Mouse (Mus musculus): ENCODE measurements around the gene Klf17. TPM values are rescaled to one million over a fixed set of nuclear protein-coding genes. Genes with fewer than 3 reads are reported as not detected.

Klf17 gene
- polyA plus RNA-seq, 1 experiment = 0.48 TPM

- H3K9ac ChIP-seq (ENCODE audit: low read depth, poor library complexity, severe bottlenecking) = no peak overlapping the region
- no peak overlapping the region for H3K27ac ChIP-seq (ENCODE audit: insufficient read depth, low read length)
- H3K4me1 ChIP-seq (ENCODE audit: control insufficient read depth, insufficient read depth, low read length) = no peaks in the 10 kb centered on the region
- H3K9me3 ChIP-seq (replicated peaks; ENCODE audit: control insufficient read depth, insufficient read depth, low read length, poor library complexity, severe bottlenecking) = no peaks in the 10 kb centered on the region
- no peak overlapping the region for H3K4me3 ChIP-seq (ENCODE audit: low read depth, low read length)
- no peaks in the 10 kb centered on the region for H3K27me3 ChIP-seq (ENCODE audit: control insufficient read depth, insufficient read depth, low read length, poor library complexity, severe bottlenecking)
- no peaks in the 10 kb centered on the region for H3K36me3 ChIP-seq (ENCODE audit: control insufficient read depth, insufficient read depth, low read length, poor library complexity, severe bottlenecking)
- TF ChIP-seq POLR2A (IDR thresholded peaks at IDR 0.05; ENCODE audit: insufficient read depth, low read length) (no peak), CTCF (IDR thresholded peaks at IDR 0.05; ENCODE audit: low read depth, low read length) (peak; percentile 80)
These were observed 27.9 kb downstream of the Klf17 start for GRCm38 (mm10) chr4:117737559-117737958.

GRCm38 (mm10) chr4:117731926-117732325 is 33.5 kb downstream of the Klf17 start:
- no peaks in the 10 kb centered on the region for H3K4me1 ChIP-seq (ENCODE audit: control insufficient read depth, insufficient read depth, low read length)
- H3K27me3 ChIP-seq (ENCODE audit: control insufficient read depth, insufficient read depth, low read length, poor library complexity, severe bottlenecking) = no peaks in the 10 kb centered on the region
- no peak for TF ChIP-seq EP300 (IDR thresholded peaks at IDR 0.05; ENCODE audit: insufficient read depth, low read depth, low read length)
- no peak for TF ChIP-seq CTCF (IDR thresholded peaks at IDR 0.05; ENCODE audit: low read depth, low read length)
- no peak for TF ChIP-seq POLR2A (IDR thresholded peaks at IDR 0.05; ENCODE audit: insufficient read depth, low read length)
- no peaks in the 10 kb centered on the region for H3K9me3 ChIP-seq (replicated peaks; ENCODE audit: control insufficient read depth, insufficient read depth, low read length, poor library complexity, severe bottlenecking)
- H3K36me3 ChIP-seq (ENCODE audit: control insufficient read depth, insufficient read depth, low read length, poor library complexity, severe bottlenecking) = no peaks in the 10 kb centered on the region
- no peak overlapping the region for H3K4me3 ChIP-seq (ENCODE audit: low read depth, low read length)
- H3K9ac ChIP-seq (ENCODE audit: low read depth, poor library complexity, severe bottlenecking) = no peak overlapping the region
- no peak overlapping the region for H3K27ac ChIP-seq (ENCODE audit: insufficient read depth, low read length)

GRCm38 (mm10) chr4:117724112-117724511 is 41.3 kb downstream of the Klf17 start, which contains the start of gene Gm12845:
Gm12845 (plus strand) TSS chr4:117724412.
- no peak within 1 kb of the TSS for H3K9ac ChIP-seq (ENCODE audit: low read depth, poor library complexity, severe bottlenecking)

DNA sequence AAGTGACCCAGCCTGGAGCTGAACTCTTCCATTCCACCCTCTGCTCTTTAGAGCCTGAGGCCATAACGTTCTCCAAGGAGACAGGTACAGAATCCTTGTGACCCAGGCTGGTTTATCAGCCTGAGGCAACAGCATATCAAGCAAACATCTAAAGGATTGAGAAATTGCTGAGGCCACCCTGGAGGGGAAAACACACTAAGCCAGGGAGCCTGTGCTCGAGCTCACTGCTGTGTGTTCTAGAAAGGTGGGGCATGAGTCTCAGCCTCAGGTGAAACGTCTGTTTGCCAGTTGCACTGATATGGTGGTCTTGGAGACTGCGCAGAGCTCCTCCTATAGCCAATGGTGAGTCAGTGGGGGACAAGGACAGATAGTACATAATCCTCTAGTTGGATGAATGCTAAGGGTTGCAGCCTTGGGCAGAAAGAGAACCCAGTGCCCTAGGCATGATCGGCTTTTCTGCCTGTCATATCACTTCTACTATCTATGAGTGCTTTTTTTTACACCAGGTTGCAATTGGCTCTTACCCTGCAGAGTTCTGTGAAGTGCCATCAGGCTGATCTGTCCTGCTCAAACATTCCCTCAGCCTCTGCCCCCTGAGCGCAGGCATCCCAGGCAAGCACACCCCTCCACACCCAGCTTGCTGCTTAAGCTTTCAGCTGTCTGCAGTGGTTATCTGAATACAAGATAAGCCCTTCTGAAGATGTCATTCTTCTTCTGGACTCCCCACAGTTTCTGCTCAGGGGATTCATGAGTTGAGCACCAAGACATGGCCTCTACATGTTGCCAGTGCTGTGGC is 51.9 kb downstream of the Klf17 start:
- Histone ChIP-seq H3K4me3 (ENCODE audit: low read depth, low read length) (no peak overlapping the region), H3K36me3 (ENCODE audit: control insufficient read depth, insufficient read depth, low read length, poor library complexity, severe bottlenecking) (no peaks in the 10 kb centered on the region), H3K27ac (ENCODE audit: insufficient read depth, low read length) (no peak overlapping the region), H3K27me3 (ENCODE audit: control insufficient read depth, insufficient read depth, low read length, poor library complexity, severe bottlenecking) (no peaks in the 10 kb centered on the region), H3K9me3 (replicated peaks; ENCODE audit: control insufficient read depth, insufficient read depth, low read length, poor library complexity, severe bottlenecking) (no peaks in the 10 kb centered on the region), H3K4me1 (ENCODE audit: control insufficient read depth, insufficient read depth, low read length) (no peaks in the 10 kb centered on the region), H3K9ac (ENCODE audit: low read depth, poor library complexity, severe bottlenecking) (no peak overlapping the region)
- TF ChIP-seq CTCF (IDR thresholded peaks at IDR 0.05; ENCODE audit: low read depth, low read length) (no peak), EP300 (IDR thresholded peaks at IDR 0.05; ENCODE audit: insufficient read depth, low read depth, low read length) (no peak), POLR2A (IDR thresholded peaks at IDR 0.05; ENCODE audit: insufficient read depth, low read length) (no peak)

More at GRCm38 (mm10) chr4:117724112-117724511, 41.3 kb downstream of the Klf17 start, which contains the start of gene Gm12845:
- Histone ChIP-seq H3K27ac (ENCODE audit: insufficient read depth, low read length) (no peak within 1 kb of the TSS), H3K4me3 (ENCODE audit: low read depth, low read length) (no peak within 1 kb of the TSS), H3K9me3 (replicated peaks; ENCODE audit: control insufficient read depth, insufficient read depth, low read length, poor library complexity, severe bottlenecking) (no peaks in the 10 kb centered on the region), H3K36me3 (ENCODE audit: control insufficient read depth, insufficient read depth, low read length, poor library complexity, severe bottlenecking) (no peaks in the 10 kb centered on the region), H3K27me3 (ENCODE audit: control insufficient read depth, insufficient read depth, low read length, poor library complexity, severe bottlenecking) (no peaks in the 10 kb centered on the region), H3K4me1 (ENCODE audit: control insufficient read depth, insufficient read depth, low read length) (no peaks in the 10 kb centered on the region)
- TF ChIP-seq EP300 (IDR thresholded peaks at IDR 0.05; ENCODE audit: insufficient read depth, low read depth, low read length) (no peak), POLR2A (IDR thresholded peaks at IDR 0.05; ENCODE audit: insufficient read depth, low read length) (no peak), CTCF (IDR thresholded peaks at IDR 0.05; ENCODE audit: low read depth, low read length) (no peak)

DNA sequence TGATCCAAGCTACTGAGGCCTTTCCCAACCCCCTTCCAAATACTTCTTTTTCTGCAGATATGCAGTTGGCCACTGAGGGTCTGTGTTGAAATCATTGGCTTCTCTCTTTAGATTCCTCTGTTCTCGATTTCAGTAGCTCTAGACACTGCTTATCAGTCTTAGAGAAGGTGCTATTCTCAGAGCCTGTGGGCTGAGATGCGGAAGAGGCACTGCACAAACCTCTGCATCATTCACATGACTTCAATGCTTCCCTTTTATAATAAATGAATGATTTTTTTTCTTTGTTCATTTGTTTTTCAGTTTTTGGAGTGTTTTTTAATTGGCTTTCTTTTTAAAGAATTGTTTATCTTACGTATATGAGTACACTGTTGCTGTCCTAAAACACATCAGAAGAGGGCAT is 53.1 kb downstream of the Klf17 start:
- Histone ChIP-seq H3K36me3 (ENCODE audit: control insufficient read depth, insufficient read depth, low read length, poor library complexity, severe bottlenecking) (no peaks in the 10 kb centered on the region), H3K9me3 (replicated peaks; ENCODE audit: control insufficient read depth, insufficient read depth, low read length, poor library complexity, severe bottlenecking) (no peaks in the 10 kb centered on the region), H3K9ac (ENCODE audit: low read depth, poor library complexity, severe bottlenecking) (no peak overlapping the region), H3K4me1 (ENCODE audit: control insufficient read depth, insufficient read depth, low read length) (no peaks in the 10 kb centered on the region), H3K4me3 (ENCODE audit: low read depth, low read length) (no peak overlapping the region), H3K27ac (ENCODE audit: insufficient read depth, low read length) (no peak overlapping the region), H3K27me3 (ENCODE audit: control insufficient read depth, insufficient read depth, low read length, poor library complexity, severe bottlenecking) (no peaks in the 10 kb centered on the region)
- TF ChIP-seq POLR2A (IDR thresholded peaks at IDR 0.05; ENCODE audit: insufficient read depth, low read length) (no peak), EP300 (IDR thresholded peaks at IDR 0.05; ENCODE audit: insufficient read depth, low read depth, low read length) (no peak), CTCF (IDR thresholded peaks at IDR 0.05; ENCODE audit: low read depth, low read length) (no peak)

GRCm38 (mm10) chr4:117708780-117709550 is 56.5 kb downstream of the Klf17 start:
- H3K36me3 ChIP-seq (ENCODE audit: control insufficient read depth, insufficient read depth, low read length, poor library complexity, severe bottlenecking) = no peaks in the 10 kb centered on the region
- no peak for TF ChIP-seq POLR2A (IDR thresholded peaks at IDR 0.05; ENCODE audit: insufficient read depth, low read length)
- no peaks in the 10 kb centered on the region for H3K4me1 ChIP-seq (ENCODE audit: control insufficient read depth, insufficient read depth, low read length)
- H3K4me3 ChIP-seq (ENCODE audit: low read depth, low read length) = no peak overlapping the region
- no peak overlapping the region for H3K9ac ChIP-seq (ENCODE audit: low read depth, poor library complexity, severe bottlenecking)
- H3K27ac ChIP-seq (ENCODE audit: insufficient read depth, low read length) = no peak overlapping the region
- H3K27me3 ChIP-seq (ENCODE audit: control insufficient read depth, insufficient read depth, low read length, poor library complexity, severe bottlenecking) = no peaks in the 10 kb centered on the region
- no peaks in the 10 kb centered on the region for H3K9me3 ChIP-seq (replicated peaks; ENCODE audit: control insufficient read depth, insufficient read depth, low read length, poor library complexity, severe bottlenecking)

Other genes with a start within 250 kb of the Klf17 start
- gene Eri3, start 215.3 kb downstream of the Klf17 start, polyA plus RNA-seq (2011; ENCODE audit: insufficient read depth, insufficient read length, low read depth, missing spikeins) = 67.1 and 68.0 TPM in 2 replicates
- gene Dmap1, start 83.4 kb downstream of the Klf17 start, polyA plus RNA-seq (2011; ENCODE audit: insufficient read depth, insufficient read length, low read depth, missing spikeins) = 28.0 and 35.1 TPM in 2 replicates
- gene Gm12845, start 41.2 kb downstream of the Klf17 start, polyA plus RNA-seq (2011; ENCODE audit: insufficient read depth, insufficient read length, low read depth, missing spikeins) = not detected in 2 replicates
- 2.1 and 3.5 TPM in 2 replicates for gene Slc6a9, start 68.9 kb upstream of the Klf17 start, polyA plus RNA-seq (2011; ENCODE audit: insufficient read depth, insufficient read length, low read depth, missing spikeins)
- 1.7 and 3.8 TPM in 2 replicates for gene Ccdc24, start 106.9 kb upstream of the Klf17 start, polyA plus RNA-seq (2011; ENCODE audit: insufficient read depth, insufficient read length, low read depth, missing spikeins)
- gene B4galt2, start 117.8 kb upstream of the Klf17 start, polyA plus RNA-seq (2011; ENCODE audit: insufficient read depth, insufficient read length, low read depth, missing spikeins) = 15.3 and 18.2 TPM in 2 replicates
- gene Atp6v0b, start 121.7 kb upstream of the Klf17 start, polyA plus RNA-seq (2011; ENCODE audit: insufficient read depth, insufficient read length, low read depth, missing spikeins) = 102 and 115 TPM in 2 replicates
- 7.4 and 8.0 TPM in 2 replicates for gene Dph2, start 126.4 kb upstream of the Klf17 start, polyA plus RNA-seq (2011; ENCODE audit: insufficient read depth, insufficient read length, low read depth, missing spikeins)
- gene Ipo13, start 149.4 kb upstream of the Klf17 start, polyA plus RNA-seq (2011; ENCODE audit: insufficient read depth, insufficient read length, low read depth, missing spikeins) = 24.7 and 25.1 TPM in 2 replicates
- 5.0 and 6.1 TPM in 2 replicates for gene Artn, start 164.1 kb upstream of the Klf17 start, polyA plus RNA-seq (2011; ENCODE audit: insufficient read depth, insufficient read length, low read depth, missing spikeins)

Measured in ES-Bruce4 (cell line).